Mouse (Mus musculus): ENCODE measurements at regions not wholly inside any gene's neighbourhood (a gene's known extent, or its start where the extent isn't known, plus 50 kb on each side); places are given as distances from the start of the nearest gene placed in this dataset.
"Not testable (repeated sequence)": the region's sequence is repeated elsewhere in the genome, so short reads cannot be mapped to it uniquely, and the experiment has no call there.

DNA sequence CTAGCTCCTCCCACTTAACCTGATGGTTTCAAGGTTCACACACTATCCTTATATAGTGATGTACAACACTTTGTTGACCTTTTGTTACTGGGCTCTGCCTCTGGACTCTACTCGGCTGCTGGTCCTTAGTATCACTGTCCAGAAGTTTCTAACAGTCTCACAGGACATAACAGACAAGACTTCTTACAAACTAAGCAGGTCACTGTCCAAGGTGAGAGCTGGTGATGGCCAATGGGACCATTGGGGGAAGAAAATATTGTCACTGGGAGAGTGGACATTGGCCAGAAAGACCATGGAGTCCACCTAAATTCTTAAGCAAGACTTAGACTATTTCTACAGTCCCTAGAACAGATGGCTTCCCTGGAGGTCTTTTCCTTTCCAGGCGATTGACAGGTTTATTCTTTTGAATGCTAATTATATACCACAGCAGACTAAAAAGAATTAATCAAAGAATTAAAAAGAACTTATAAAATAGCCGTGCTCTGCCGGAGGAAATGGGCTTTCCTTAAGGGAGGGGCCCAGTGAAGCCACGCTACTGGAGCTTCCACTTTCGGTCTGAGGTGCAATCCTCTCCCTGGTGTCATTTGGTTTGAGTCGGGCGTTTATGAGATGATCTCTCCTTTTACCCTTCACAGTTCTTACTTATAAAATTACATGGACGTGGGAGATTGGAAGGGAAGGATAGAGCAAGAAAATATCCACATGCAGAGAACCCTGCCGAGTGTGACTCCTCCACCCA, 94.9 kb upstream of the Ccdc122 start:
- H3K9me3 ChIP-seq (ENCODE audit: control insufficient read depth, low read length): no peaks in the 10 kb centered on the region
- H3K36me3 ChIP-seq (ENCODE audit: control insufficient read depth, insufficient read depth): no peaks in the 10 kb centered on the region
- H3K4me1 ChIP-seq (replicated peaks; ENCODE audit: control insufficient read depth, insufficient read depth, low read length): no peaks in the 10 kb centered on the region
- H3K4me3 ChIP-seq (replicated peaks; ENCODE audit: low read length): no peak overlapping the region
- no peak overlapping the region for H3K9ac ChIP-seq (replicated peaks; ENCODE audit: low read depth, low read length)
- H3K27ac ChIP-seq (ENCODE audit: low read length): no peak overlapping the region
- H3K27me3 ChIP-seq (replicated peaks; ENCODE audit: control insufficient read depth, insufficient read depth, low read length): no peaks in the 10 kb centered on the region
- no peak overlapping the region for H3K4me2 ChIP-seq (ENCODE audit: low read length)
- ATAC-seq: no peak
- 66% methylated on average over 10 of the region's 10 CpGs for WGBS

DNA sequence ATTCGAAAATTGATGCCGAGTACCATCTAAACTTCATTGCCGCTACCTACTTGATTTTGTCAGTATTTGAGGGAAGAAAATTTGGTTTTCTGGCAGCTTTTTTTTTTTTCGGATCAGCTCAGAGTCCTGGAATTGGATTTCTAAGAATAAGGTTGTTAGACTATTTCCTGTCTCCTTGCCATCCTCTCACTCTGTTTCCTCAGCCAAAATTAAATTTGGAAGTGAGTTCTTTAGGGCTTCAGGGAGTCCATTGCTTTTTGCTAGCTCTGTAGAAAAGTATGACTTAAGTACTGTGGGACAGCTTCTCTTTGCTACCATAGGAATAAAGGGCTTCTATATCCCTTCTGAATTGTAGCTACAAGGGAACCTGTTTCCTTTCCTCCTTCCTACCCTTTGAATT, 96.1 kb upstream of the Ccdc122 start:
- H3K27me3 ChIP-seq (replicated peaks; ENCODE audit: control insufficient read depth, insufficient read depth, low read length): no peaks in the 10 kb centered on the region
- no peaks in the 10 kb centered on the region for H3K36me3 ChIP-seq (ENCODE audit: control insufficient read depth, insufficient read depth)
- no peak overlapping the region for H3K27ac ChIP-seq (ENCODE audit: low read length)
- ATAC-seq: no peak
- no peak overlapping the region for H3K9ac ChIP-seq (replicated peaks; ENCODE audit: low read depth, low read length)
- no peak overlapping the region for H3K4me3 ChIP-seq (replicated peaks; ENCODE audit: low read length)
- no peaks in the 10 kb centered on the region for H3K9me3 ChIP-seq (ENCODE audit: control insufficient read depth, low read length)
- H3K4me2 ChIP-seq (ENCODE audit: low read length): no peak overlapping the region
- H3K4me1 ChIP-seq (replicated peaks; ENCODE audit: control insufficient read depth, insufficient read depth, low read length): no peaks in the 10 kb centered on the region
- 92% methylated on average over 4 of the region's 4 CpGs for WGBS

- 81% methylated on average over 1 of the region's 1 CpGs for WGBS
- Histone ChIP-seq H3K9me3 (ENCODE audit: control insufficient read depth, low read length) (no peaks in the 10 kb centered on the region), H3K4me3 (replicated peaks; ENCODE audit: low read length) (no peak overlapping the region), H3K27ac (ENCODE audit: low read length) (no peak overlapping the region), H3K36me3 (ENCODE audit: control insufficient read depth, insufficient read depth) (no peaks in the 10 kb centered on the region), H3K4me2 (ENCODE audit: low read length) (no peak overlapping the region), H3K4me1 (replicated peaks; ENCODE audit: control insufficient read depth, insufficient read depth, low read length) (no peaks in the 10 kb centered on the region), H3K27me3 (replicated peaks; ENCODE audit: control insufficient read depth, insufficient read depth, low read length) (no peaks in the 10 kb centered on the region), H3K9ac (replicated peaks; ENCODE audit: low read depth, low read length) (no peak overlapping the region)
- ATAC-seq: no peak
These were observed 99.9 kb upstream of the Ccdc122 start for GRCm38 (mm10) chr14:76936671-76937070.

- not testable (repeated sequence) for H3K4me2 ChIP-seq (ENCODE audit: low read length); H3K36me3 ChIP-seq (ENCODE audit: control insufficient read depth, insufficient read depth); ATAC-seq; H3K27me3 ChIP-seq (replicated peaks; ENCODE audit: control insufficient read depth, insufficient read depth, low read length); H3K27ac ChIP-seq (ENCODE audit: low read length); H3K4me1 ChIP-seq (replicated peaks; ENCODE audit: control insufficient read depth, insufficient read depth, low read length); H3K4me3 ChIP-seq (replicated peaks; ENCODE audit: low read length); H3K9ac ChIP-seq (replicated peaks; ENCODE audit: low read depth, low read length); H3K9me3 ChIP-seq (ENCODE audit: control insufficient read depth, low read length)
- WGBS: 85% methylated on average over 4 of the region's 4 CpGs
These were observed 100.5 kb upstream of the Ccdc122 start for GRCm38 (mm10) chr14:76936051-76936450.

DNA sequence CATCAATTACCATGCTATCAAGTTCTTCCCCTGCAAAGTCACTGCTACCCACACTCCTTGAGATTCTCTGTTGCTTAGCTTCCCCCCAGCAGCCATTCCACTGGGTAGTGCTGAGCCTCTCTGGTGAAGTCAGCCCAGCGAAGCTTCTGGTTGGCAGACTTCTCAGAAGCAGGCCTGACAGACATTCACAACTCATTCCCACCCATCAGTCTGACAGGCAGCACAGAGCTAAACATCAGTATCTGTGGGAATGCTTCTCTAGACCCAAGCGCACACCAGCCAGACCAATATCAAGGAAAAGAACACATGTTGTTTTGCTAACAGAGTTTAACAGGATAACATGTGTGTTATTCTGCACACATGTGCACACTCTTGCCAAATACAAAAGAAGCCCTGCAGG, 101.1 kb upstream of the Ccdc122 start:
- H3K27ac ChIP-seq (ENCODE audit: low read length): no peak overlapping the region
- H3K4me1 ChIP-seq (replicated peaks; ENCODE audit: control insufficient read depth, insufficient read depth, low read length): no peaks in the 10 kb centered on the region
- H3K27me3 ChIP-seq (replicated peaks; ENCODE audit: control insufficient read depth, insufficient read depth, low read length): no peaks in the 10 kb centered on the region
- no peaks in the 10 kb centered on the region for H3K36me3 ChIP-seq (ENCODE audit: control insufficient read depth, insufficient read depth)
- H3K4me3 ChIP-seq (replicated peaks; ENCODE audit: low read length): no peak overlapping the region
- WGBS: 65% methylated on average over 2 of the region's 2 CpGs
- H3K9ac ChIP-seq (replicated peaks; ENCODE audit: low read depth, low read length): no peak overlapping the region
- no peak overlapping the region for H3K4me2 ChIP-seq (ENCODE audit: low read length)
- no peaks in the 10 kb centered on the region for H3K9me3 ChIP-seq (ENCODE audit: control insufficient read depth, low read length)
- ATAC-seq: no peak

DNA sequence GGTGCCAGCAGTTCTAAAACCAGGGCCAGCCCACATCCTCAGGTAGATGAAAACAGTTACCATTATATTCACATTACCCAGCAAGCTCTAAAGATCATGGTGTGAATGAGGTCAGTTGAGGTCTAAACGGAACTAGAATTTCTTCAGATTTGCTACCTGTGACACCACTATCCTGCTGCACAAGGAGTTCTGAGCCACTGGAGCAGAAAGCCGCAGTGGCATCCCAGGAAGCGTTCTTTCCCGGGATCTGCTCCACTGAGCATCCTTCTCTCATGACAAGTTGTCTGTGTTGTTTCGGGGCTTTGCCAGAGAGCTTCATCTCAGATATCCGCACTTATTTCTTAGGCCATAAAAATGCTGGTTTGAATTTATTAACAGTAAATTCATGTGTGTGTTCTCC, 103.7 kb upstream of the Ccdc122 start:
- no peak overlapping the region for H3K27ac ChIP-seq (ENCODE audit: low read length)
- ATAC-seq: no peak
- H3K9ac ChIP-seq (replicated peaks; ENCODE audit: low read depth, low read length): no peak overlapping the region
- H3K4me2 ChIP-seq (ENCODE audit: low read length): no peak overlapping the region
- 86% methylated on average over 6 of the region's 6 CpGs for WGBS
- no peaks in the 10 kb centered on the region for H3K9me3 ChIP-seq (ENCODE audit: control insufficient read depth, low read length)
- no peaks in the 10 kb centered on the region for H3K27me3 ChIP-seq (replicated peaks; ENCODE audit: control insufficient read depth, insufficient read depth, low read length)
- no peaks in the 10 kb centered on the region for H3K36me3 ChIP-seq (ENCODE audit: control insufficient read depth, insufficient read depth)
- no peaks in the 10 kb centered on the region for H3K4me1 ChIP-seq (replicated peaks; ENCODE audit: control insufficient read depth, insufficient read depth, low read length)
- H3K4me3 ChIP-seq (replicated peaks; ENCODE audit: low read length): no peak overlapping the region

DNA sequence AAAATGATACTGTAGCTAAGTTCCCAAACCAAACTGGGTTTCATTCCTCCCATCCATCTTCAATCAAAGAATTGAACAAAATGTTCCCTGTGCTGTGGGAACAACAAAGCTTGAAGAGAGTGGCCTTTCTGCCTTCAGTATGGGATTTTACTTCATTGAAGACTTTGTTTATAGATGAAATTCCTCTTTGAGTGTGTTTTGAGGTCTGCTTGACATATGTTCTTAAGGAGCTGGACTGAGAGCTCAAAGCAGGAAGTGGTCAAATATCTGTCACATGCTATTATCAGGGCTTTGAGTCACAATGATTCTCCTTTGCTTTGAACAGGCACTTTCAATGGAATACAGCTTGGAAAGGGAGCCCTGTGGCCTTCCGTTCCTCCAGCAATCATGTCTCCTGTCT, 105.2 kb upstream of the Ccdc122 start:
- WGBS: 88% methylated on average over 1 of the region's 1 CpGs
- no peaks in the 10 kb centered on the region for H3K27me3 ChIP-seq (replicated peaks; ENCODE audit: control insufficient read depth, insufficient read depth, low read length)
- H3K4me1 ChIP-seq (replicated peaks; ENCODE audit: control insufficient read depth, insufficient read depth, low read length): no peaks in the 10 kb centered on the region
- H3K27ac ChIP-seq (ENCODE audit: low read length): no peak overlapping the region
- H3K9me3 ChIP-seq (ENCODE audit: control insufficient read depth, low read length): no peaks in the 10 kb centered on the region
- no peak overlapping the region for H3K4me3 ChIP-seq (replicated peaks; ENCODE audit: low read length)
- H3K4me2 ChIP-seq (ENCODE audit: low read length): no peak overlapping the region
- no peaks in the 10 kb centered on the region for H3K36me3 ChIP-seq (ENCODE audit: control insufficient read depth, insufficient read depth)
- no peak overlapping the region for H3K9ac ChIP-seq (replicated peaks; ENCODE audit: low read depth, low read length)
- no peak for ATAC-seq

DNA sequence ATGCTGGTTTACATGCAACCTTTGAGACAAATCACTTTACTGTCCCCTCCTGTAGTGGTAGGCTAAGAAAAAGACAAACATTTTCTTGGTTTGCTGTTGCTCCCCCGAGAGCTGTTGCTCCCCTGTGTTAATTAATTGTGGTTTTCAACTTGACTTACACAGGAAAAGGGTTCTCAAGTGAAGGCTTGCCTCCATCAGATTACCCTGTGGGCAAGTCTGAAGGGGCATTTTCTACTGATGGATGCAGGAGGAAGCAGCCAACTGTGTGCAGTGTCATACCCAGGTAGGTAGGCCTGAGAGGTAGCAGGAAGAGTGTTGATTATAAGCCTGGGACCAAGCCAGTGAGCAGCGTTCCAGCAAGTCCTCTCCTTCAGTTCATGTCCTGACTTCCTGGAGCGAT, 107.0 kb upstream of the Ccdc122 start:
- Histone ChIP-seq H3K36me3 (ENCODE audit: control insufficient read depth, insufficient read depth) (no peaks in the 10 kb centered on the region), H3K4me1 (replicated peaks; ENCODE audit: control insufficient read depth, insufficient read depth, low read length) (no peaks in the 10 kb centered on the region), H3K4me2 (ENCODE audit: low read length) (no peak overlapping the region), H3K9me3 (ENCODE audit: control insufficient read depth, low read length) (no peaks in the 10 kb centered on the region), H3K4me3 (replicated peaks; ENCODE audit: low read length) (no peak overlapping the region), H3K27ac (ENCODE audit: low read length) (no peak overlapping the region), H3K9ac (replicated peaks; ENCODE audit: low read depth, low read length) (no peak overlapping the region), H3K27me3 (replicated peaks; ENCODE audit: control insufficient read depth, insufficient read depth, low read length) (no peaks in the 10 kb centered on the region)
- ATAC-seq: no peak
- WGBS: 81% methylated on average over 3 of the region's 3 CpGs

- Histone ChIP-seq H3K36me3 (ENCODE audit: control insufficient read depth, insufficient read depth) (no peaks in the 10 kb centered on the region), H3K9me3 (ENCODE audit: control insufficient read depth, low read length) (no peaks in the 10 kb centered on the region), H3K4me1 (replicated peaks; ENCODE audit: control insufficient read depth, insufficient read depth, low read length) (no peaks in the 10 kb centered on the region), H3K27me3 (replicated peaks; ENCODE audit: control insufficient read depth, insufficient read depth, low read length) (no peaks in the 10 kb centered on the region), H3K27ac (ENCODE audit: low read length) (no peak overlapping the region), H3K4me3 (replicated peaks; ENCODE audit: low read length) (no peak overlapping the region), H3K9ac (replicated peaks; ENCODE audit: low read depth, low read length) (no peak overlapping the region), H3K4me2 (ENCODE audit: low read length) (no peak overlapping the region)
- 94% methylated on average over 3 of the region's 3 CpGs for WGBS
- no peak for ATAC-seq
These were observed 107.9 kb upstream of the Ccdc122 start for GRCm38 (mm10) chr14:76928706-76929105.

GRCm38 (mm10) chr14:76927245-76927806, 109.2 kb upstream of the Ccdc122 start:
- H3K4me1 ChIP-seq (replicated peaks; ENCODE audit: control insufficient read depth, insufficient read depth, low read length): no peaks in the 10 kb centered on the region
- no peak for ATAC-seq
- no peaks in the 10 kb centered on the region for H3K36me3 ChIP-seq (ENCODE audit: control insufficient read depth, insufficient read depth)
- no peak overlapping the region for H3K27ac ChIP-seq (ENCODE audit: low read length)
- no peak overlapping the region for H3K9ac ChIP-seq (replicated peaks; ENCODE audit: low read depth, low read length)
- H3K9me3 ChIP-seq (ENCODE audit: control insufficient read depth, low read length): no peaks in the 10 kb centered on the region
- H3K4me2 ChIP-seq (ENCODE audit: low read length): no peak overlapping the region
- 83% methylated on average over 5 of the region's 5 CpGs for WGBS
- no peak overlapping the region for H3K4me3 ChIP-seq (replicated peaks; ENCODE audit: low read length)
- no peaks in the 10 kb centered on the region for H3K27me3 ChIP-seq (replicated peaks; ENCODE audit: control insufficient read depth, insufficient read depth, low read length)
